Mouse (Mus musculus) erythroblast, embryonic 14.5 days (primary cell): ENCODE measurements around the gene Epn3.

ENCODE experiments used
- GATA1 ChIP-seq: IDR thresholded peaks from 2 replicates; pipeline ENCODE4 v1.6.1; 2012; ENCODE audit warnings: low read length, inconsistent platforms, mixed read lengths
- TAL1 ChIP-seq: IDR thresholded peaks from 3 replicates; pipeline ENCODE4 v1.6.1; 2012; ENCODE audit warnings: low read length, inconsistent platforms, mixed read lengths

DNA sequence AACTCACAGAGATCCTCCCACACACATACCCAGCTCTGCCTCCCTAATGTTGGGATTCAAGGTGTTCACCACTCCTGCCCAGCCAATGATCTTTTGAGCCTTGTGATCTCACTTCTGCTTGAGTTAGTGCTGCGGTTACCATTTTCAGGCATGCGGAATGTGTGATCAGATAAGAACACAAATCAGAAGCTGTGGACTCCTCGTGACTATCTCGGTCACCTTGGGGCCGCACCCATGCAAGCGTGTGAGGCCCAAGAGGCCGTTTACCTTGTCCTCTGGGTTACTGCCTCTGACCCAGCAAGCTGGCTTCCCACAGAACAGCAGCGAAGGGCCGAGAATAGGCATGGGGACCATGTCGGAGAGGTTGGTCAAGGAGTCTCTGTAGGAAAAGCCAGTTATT, 9.2 kb upstream of the Epn3 start:
- no peak for TF ChIP-seq GATA1
- TF ChIP-seq TAL1 = no peak
